Mouse (Mus musculus) ES-E14 (cell line): ENCODE data around the gene Dscam.

ENCODE experiments used
- CHD2 ChIP-seq: IDR thresholded peaks from 2 replicates; pipeline ENCODE4 v1.6.1; 2014; ENCODE audit warnings: mild to moderate bottlenecking, low read depth, low read length, inconsistent platforms
- HCFC1 ChIP-seq: IDR thresholded peaks from 2 replicates; pipeline ENCODE4 v1.6.1; 2012; ENCODE audit warnings: low read length, inconsistent platforms, borderline replicate concordance; ENCODE audit not compliant: insufficient read depth
- MAFK ChIP-seq: IDR thresholded peaks from 2 replicates; pipeline ENCODE4 v1.6.1; 2014; ENCODE audit warnings: mild to moderate bottlenecking, low read depth, low read length, inconsistent platforms; ENCODE audit not compliant: insufficient read depth

DNA sequence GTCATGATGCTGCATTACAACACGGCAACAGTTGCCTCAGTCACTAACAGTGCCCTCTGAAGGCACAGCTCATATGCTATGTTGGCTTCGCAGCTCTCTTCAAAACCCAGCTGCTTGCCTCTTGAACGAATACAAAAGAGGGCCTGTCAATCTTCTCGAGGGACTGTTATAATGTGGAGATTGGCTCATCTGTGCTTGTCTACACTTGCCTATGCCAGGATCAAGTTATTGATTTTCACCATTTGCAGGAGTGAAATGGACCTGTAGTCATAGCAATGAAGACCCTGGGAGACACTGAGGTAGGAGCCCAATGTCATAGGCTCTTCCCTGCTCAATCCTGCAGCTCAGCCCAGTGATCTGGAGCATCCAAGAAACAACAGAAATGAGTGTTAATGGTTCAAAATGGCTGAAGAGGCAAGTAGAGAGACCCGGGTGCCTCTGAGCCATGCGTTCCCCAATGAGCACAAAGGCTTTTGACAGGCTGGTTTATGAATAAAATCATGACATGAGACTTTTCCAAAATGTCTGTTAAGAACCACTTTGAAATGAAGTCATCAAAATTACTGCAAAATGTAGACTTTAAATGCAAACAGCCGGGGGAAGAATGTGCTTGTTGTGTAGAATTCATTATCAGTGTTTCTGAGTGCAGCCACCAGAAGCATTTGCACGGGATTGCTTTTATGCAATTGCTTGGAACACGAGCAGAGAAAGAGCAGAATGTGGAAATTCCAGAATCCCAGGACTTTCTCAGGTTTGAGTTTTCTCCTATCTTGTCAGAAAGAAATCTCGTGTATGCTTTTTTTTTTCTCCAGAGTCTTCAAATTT lies 35.3 kb downstream of the Dscam start:
- TF ChIP-seq MAFK (no peak), HCFC1 (no peak), CHD2 (no peak)
